In the genomic region with DNA sequence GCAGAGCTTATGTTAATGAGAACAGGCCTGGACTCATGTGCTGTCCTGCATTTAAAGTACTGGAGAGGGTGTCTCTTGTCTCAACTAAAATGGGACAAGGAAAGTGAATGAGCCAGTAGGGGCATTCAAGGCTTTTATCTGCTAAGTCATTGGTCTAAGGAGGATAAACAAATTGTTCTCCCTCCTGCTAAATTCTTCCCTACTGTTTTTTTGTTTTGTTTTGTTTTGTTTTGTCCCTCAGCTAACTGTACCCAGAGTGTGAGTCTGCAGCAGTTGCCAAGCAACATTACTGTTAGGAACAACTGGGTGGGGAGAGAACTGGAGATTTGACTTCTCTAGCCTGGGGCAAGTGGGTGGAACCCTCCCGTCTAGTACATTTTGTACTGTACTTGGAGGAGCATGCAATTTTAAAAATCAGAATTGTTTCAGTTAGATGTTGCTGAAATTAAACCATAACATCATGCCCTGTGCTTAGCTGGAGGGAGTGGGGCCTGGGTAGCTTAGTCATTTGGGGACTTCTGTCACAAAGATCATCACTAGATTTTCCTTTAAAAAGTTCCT, we compare ENCODE assay signal across 9 mouse cellular contexts. TPM values are rescaled to one million over a fixed set of nuclear protein-coding genes. Genes with fewer than 3 reads are reported as not detected.
DNase-seq lines count a peak whose midpoint lies in the region; ATAC-seq and TF ChIP-seq lines count a peak whose summit lies in the region.
"Had no signal": no experiment of that assay in that cellular context is flagged by ENCODE, and none has a peak within 500 bp of the region (broad histone marks: within the 10 kb centered on the region; RNA-seq: fewer than 3 reads in every experiment).

No protein-coding gene starts in this region.

- peak overlapping the region; percentile 33; the same call in 1 of the 2 replicates for H3K27ac ChIP-seq in testis, adult 2 months (ENCODE audit: control insufficient read depth, insufficient read depth, low read depth, low read length)

- ATAC-seq in CD4-positive, CD25-positive, alpha-beta regulatory T cell, adult 4 months, result no peak

- no peak for TF ChIP-seq POLR2A in testis, adult 2 months (IDR thresholded peaks at IDR 0.05; ENCODE audit: control insufficient read depth, low read depth, low read length)

- no peaks in the 10 kb centered on the region for H3K27me3 ChIP-seq in testis, adult 2 months (ENCODE audit: control insufficient read depth, insufficient read depth, low read length)
- H3K27me3 ChIP-seq: megakaryocyte, embryonic 14.5 days had no signal

- H3K36me3 ChIP-seq in testis, adult 2 months (ENCODE audit: control insufficient read depth, insufficient read depth, low read length), result no peaks in the 10 kb centered on the region

- TF ChIP-seq CTCF in testis, adult 2 months (IDR thresholded peaks at IDR 0.05; ENCODE audit: control insufficient read depth, insufficient read depth, insufficient replicate concordance, low read depth, low read length), result no peak

- no peak overlapping the region for H3K4me3 ChIP-seq in testis, adult 2 months (ENCODE audit: control insufficient read depth, low read depth, low read length)
- H3K4me3 ChIP-seq: megakaryocyte, embryonic 14.5 days had no signal

- DNase-seq in adrenal gland, postnatal 14 days, result peak; percentile 40
- no peak for DNase-seq in adrenal gland, postnatal 4 days (ENCODE audit: low spot score in 2 of 2)
- DNase-seq in testis, postnatal 10 days (ENCODE audit: low spot score), result no peak
- DNase-seq in kidney, postnatal 10 days, result peak; percentile 32
- DNase-seq in testis, postnatal 14 days (ENCODE audit: low spot score), result peak; percentile 74
- DNase-seq in cerebellum, postnatal 4 days (ENCODE audit: low spot score in 2 of 2), result no peak

- peaks cover 2% of the 10 kb centered on the region; the same call in 1 of the 2 replicates for H3K4me1 ChIP-seq in testis, adult 2 months (ENCODE audit: control insufficient read depth, insufficient read depth, low read length)

RNA-seq across cellular contexts. Expression of gene Wee1, which starts 5.0 kb away (rescaled TPM):
- total RNA-seq in adrenal gland, postnatal 14 days (2021), result 13.8 and 15.3 TPM in 2 replicates
- 10 to 100 TPM; 23.5 to 23.6 TPM for total RNA-seq in adrenal gland, postnatal 4 days (2021)
- 14.3 and 15.1 TPM in 2 replicates for polyA plus RNA-seq in testis, adult 2 months (2012; rRNA removed)
- polyA plus RNA-seq in CD4-positive, CD25-positive, alpha-beta regulatory T cell, adult 4 months (2017; shearing (Covaris generic)), result 1 to 10 TPM in 1 of 2 experiments, under 1 TPM in 1; 0.96 to 1.8 TPM

RNA-seq across cellular contexts. Expression of gene Zfp143, which starts 55.8 kb away (rescaled TPM):
- total RNA-seq in adrenal gland, postnatal 14 days (2021), result 10.9 and 15.4 TPM in 2 replicates
- 10 to 100 TPM; 17.4 to 17.8 TPM for total RNA-seq in adrenal gland, postnatal 4 days (2021)
- 10.8 and 12.7 TPM in 2 replicates for polyA plus RNA-seq in testis, adult 2 months (2012; rRNA removed)
- polyA plus RNA-seq in CD4-positive, CD25-positive, alpha-beta regulatory T cell, adult 4 months (2017; shearing (Covaris generic)), result 10 to 100 TPM; 42.5 to 50.0 TPM

Comparison
In these comparisons a context has a peak if more than half of its experiments do, and no peak if none do; other contexts are left out.
1. DNase-seq: peak in adrenal gland, postnatal 14 days (single experiment), kidney, postnatal 10 days (single experiment) and testis, postnatal 14 days (single experiment); none in adrenal gland, postnatal 4 days (0 of 2), testis, postnatal 10 days (single experiment) and cerebellum, postnatal 4 days (0 of 2).